Mouse (Mus musculus): ENCODE results near the gene Snx8. TPM values are rescaled to one million over a fixed set of nuclear protein-coding genes. Genes with fewer than 3 reads are reported as not detected.

Gene Snx8
- polyA plus RNA-seq, 1 experiment: 26.3 TPM

DNA sequence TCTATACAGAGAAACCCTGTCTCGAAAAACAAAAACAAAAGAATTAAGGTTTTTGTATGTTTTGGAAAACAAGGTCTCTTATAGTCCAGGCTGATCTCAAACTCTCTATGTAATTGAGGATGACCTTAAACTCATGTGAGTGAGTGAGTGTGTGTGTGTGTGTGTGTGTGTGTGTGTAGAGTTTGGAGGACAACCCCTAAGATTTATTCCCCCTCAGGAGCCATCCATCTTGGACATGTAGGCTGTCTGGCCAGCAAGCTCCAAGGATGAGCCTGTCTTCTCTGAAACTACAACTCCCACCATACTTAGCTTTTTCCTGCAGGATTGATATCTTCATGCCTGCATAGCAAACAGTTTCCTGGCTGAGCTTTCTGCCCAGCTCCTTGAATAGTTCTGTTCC, 2.4 kb upstream of the Snx8 start:
- WGBS: 81% methylated on average over 1 of the region's 1 CpGs
- peaks cover 2% of the 10 kb centered on the region; the same call in 1 of the 2 replicates for H3K4me1 ChIP-seq (ENCODE audit: control insufficient read depth, insufficient read depth, low read length)
- no peak overlapping the region for H3K27ac ChIP-seq (ENCODE audit: control insufficient read depth, insufficient read depth, low read depth, low read length, poor library complexity)
- TF ChIP-seq POLR2A (IDR thresholded peaks at IDR 0.05; ENCODE audit: borderline replicate concordance, control insufficient read depth, low read depth, low read length): no peak
- TF ChIP-seq CTCF (IDR thresholded peaks at IDR 0.05; ENCODE audit: control insufficient read depth, insufficient read depth, low read length): no peak
- no peak overlapping the region for H3K4me3 ChIP-seq (replicated peaks; ENCODE audit: control insufficient read depth, low read depth, low read length)

DNA sequence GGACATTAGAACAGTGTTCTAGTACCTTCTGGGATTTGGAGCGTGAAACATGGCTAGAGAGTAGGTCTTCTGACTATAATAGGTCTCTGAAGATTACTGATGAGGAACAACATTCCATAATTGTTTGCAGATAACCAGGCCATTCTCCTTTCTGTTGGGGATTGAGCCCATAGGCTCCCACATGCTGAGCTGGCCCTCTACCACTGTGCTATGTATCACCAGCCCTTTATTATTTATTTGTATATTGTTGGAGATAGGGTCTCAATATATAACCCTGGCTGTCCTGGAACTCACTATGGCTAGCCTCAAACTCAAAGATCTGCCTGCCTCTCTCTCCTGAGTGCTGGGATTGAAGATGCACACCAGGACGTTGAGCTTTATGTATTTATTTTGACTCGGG, 585 bp upstream of the Snx8 start:
- Histone ChIP-seq H3K4me3 (replicated peaks; ENCODE audit: control insufficient read depth, low read depth, low read length) (no peak overlapping the region), H3K27ac (ENCODE audit: control insufficient read depth, insufficient read depth, low read depth, low read length, poor library complexity) (no peak overlapping the region), H3K4me1 (ENCODE audit: control insufficient read depth, insufficient read depth, low read length) (peaks cover 2% of the 10 kb centered on the region; the same call in 1 of the 2 replicates)
- TF ChIP-seq POLR2A (IDR thresholded peaks at IDR 0.05; ENCODE audit: borderline replicate concordance, control insufficient read depth, low read depth, low read length) (no peak), CTCF (IDR thresholded peaks at IDR 0.05; ENCODE audit: control insufficient read depth, insufficient read depth, low read length) (no peak)
- WGBS: 57% methylated on average over 3 of the region's 3 CpGs

DNA sequence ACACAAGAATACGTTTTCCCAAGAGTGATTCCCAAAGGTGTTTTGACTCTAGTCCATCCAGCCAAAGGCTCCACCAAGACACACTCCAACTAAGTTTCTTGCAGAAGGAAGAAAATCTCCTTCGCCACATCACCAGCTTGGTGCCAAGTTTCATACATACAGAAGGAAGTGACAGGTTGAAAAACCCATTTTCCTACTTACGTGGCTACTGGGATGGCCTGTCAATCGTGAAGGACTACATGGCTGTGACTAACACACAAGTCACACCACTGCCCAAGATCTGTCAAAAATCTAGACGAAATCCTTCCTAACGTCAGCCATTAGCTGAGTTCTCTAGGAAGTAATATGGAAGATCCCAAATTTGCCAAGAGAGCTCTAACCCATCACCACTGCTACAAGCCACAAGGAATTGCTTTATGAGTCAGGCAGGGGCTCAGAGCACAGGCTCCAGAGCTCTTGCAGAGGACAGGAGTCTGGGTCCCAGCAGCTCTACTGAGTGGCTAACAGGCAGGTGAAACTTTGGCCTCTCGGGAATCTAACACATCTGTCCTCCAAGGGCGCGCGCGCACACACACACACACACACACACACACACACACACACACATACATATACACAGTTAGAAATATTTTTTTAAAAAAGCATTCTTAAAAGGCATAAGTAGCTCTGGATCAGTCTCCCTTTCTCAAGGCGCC, 1.1 kb downstream of the Snx8 start:
- 67% methylated on average over 12 of the region's 12 CpGs for WGBS
- Histone ChIP-seq H3K4me3 (replicated peaks; ENCODE audit: control insufficient read depth, low read depth, low read length) (no peak overlapping the region), H3K4me1 (ENCODE audit: control insufficient read depth, insufficient read depth, low read length) (peaks cover 2% of the 10 kb centered on the region; the same call in 1 of the 2 replicates), H3K27ac (ENCODE audit: control insufficient read depth, insufficient read depth, low read depth, low read length, poor library complexity) (no peak overlapping the region)
- TF ChIP-seq POLR2A (IDR thresholded peaks at IDR 0.05; ENCODE audit: borderline replicate concordance, control insufficient read depth, low read depth, low read length): no peak
- no peak for TF ChIP-seq CTCF (IDR thresholded peaks at IDR 0.05; ENCODE audit: control insufficient read depth, insufficient read depth, low read length)

DNA sequence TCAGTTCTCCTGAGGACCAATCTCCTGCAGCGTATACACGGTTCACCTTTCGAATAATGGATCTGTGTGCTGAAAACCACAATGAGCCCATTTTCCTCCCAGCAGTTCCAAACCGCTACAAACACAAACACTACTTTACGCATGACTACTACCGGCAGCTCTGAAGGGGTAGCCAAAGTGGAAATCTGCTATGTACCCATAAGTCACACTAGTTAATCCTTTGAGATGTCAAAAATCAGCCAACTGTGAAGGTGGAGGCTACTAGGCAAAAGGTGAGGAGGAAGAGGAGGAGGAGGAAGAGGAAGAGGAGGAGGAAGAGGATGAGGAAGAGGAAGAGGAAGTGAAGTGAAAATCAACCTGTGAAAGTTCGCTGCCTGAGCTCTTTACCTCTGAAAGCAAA, 1.8 kb downstream of the Snx8 start:
- Histone ChIP-seq H3K4me1 (ENCODE audit: control insufficient read depth, insufficient read depth, low read length) (peaks cover 2% of the 10 kb centered on the region; the same call in 1 of the 2 replicates), H3K4me3 (replicated peaks; ENCODE audit: control insufficient read depth, low read depth, low read length) (peak overlapping the region; percentile 12), H3K27ac (ENCODE audit: control insufficient read depth, insufficient read depth, low read depth, low read length, poor library complexity) (no peak overlapping the region)
- WGBS: 71% methylated on average over 7 of the region's 7 CpGs
- no peak for TF ChIP-seq POLR2A (IDR thresholded peaks at IDR 0.05; ENCODE audit: borderline replicate concordance, control insufficient read depth, low read depth, low read length)
- TF ChIP-seq CTCF (IDR thresholded peaks at IDR 0.05; ENCODE audit: control insufficient read depth, insufficient read depth, low read length): no peak

DNA sequence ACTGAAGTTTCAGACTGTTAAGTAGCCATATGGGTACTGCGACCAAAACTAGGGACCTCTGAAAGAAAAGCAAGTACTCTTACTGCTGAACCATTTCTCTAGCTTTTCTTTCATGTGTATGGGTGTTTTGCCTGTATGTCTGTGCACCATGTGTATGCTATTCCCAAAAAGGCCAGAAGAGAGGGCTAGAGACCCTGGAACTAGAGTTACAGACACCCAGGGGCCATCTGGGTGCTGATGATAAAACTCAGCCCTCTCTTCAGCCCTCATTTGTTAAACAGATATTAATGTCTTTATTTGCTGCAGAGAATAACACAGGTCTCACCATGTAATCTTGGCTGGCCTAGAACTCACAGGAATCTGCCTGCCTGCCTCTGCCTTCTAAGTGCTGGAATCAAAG, 4.6 kb downstream of the Snx8 start:
- Histone ChIP-seq H3K4me1 (ENCODE audit: control insufficient read depth, insufficient read depth, low read length) (peaks cover 4% of the 10 kb centered on the region; the same call in 1 of the 2 replicates), H3K4me3 (replicated peaks; ENCODE audit: control insufficient read depth, low read depth, low read length) (no peak overlapping the region), H3K27ac (ENCODE audit: control insufficient read depth, insufficient read depth, low read depth, low read length, poor library complexity) (no peak overlapping the region)
- TF ChIP-seq POLR2A (IDR thresholded peaks at IDR 0.05; ENCODE audit: borderline replicate concordance, control insufficient read depth, low read depth, low read length): no peak
- TF ChIP-seq CTCF (IDR thresholded peaks at IDR 0.05; ENCODE audit: control insufficient read depth, insufficient read depth, low read length): no peak
- WGBS: 67% methylated on average over 1 of the region's 1 CpGs

DNA sequence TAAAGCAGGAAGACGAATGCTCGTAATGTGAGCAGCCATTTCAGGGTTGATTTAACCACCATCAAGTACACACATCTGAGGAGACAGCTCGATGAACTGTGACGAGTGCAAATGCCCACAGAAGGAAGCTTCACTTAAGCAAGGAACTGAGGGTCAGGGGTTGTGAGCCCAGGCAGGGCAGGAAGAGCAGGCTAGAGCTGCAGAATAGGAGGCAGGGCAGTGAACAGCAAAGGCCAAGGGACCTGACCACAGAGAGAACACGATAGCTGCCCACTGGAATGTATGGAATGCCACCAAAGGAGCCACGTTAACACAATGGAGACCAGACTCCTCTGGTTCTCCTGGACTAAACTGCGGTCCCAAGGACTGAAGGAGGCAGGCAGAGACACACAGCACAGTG, 5.5 kb downstream of the Snx8 start:
- WGBS: 64% methylated on average over 7 of the region's 7 CpGs
- H3K4me1 ChIP-seq (ENCODE audit: control insufficient read depth, insufficient read depth, low read length): peaks cover 6% of the 10 kb centered on the region; the same call in 1 of the 2 replicates
- H3K27ac ChIP-seq (ENCODE audit: control insufficient read depth, insufficient read depth, low read depth, low read length, poor library complexity): peak overlapping the region; percentile 32
- no peak overlapping the region for H3K4me3 ChIP-seq (replicated peaks; ENCODE audit: control insufficient read depth, low read depth, low read length)
- TF ChIP-seq CTCF (IDR thresholded peaks at IDR 0.05; ENCODE audit: control insufficient read depth, insufficient read depth, low read length) (no peak), POLR2A (IDR thresholded peaks at IDR 0.05; ENCODE audit: borderline replicate concordance, control insufficient read depth, low read depth, low read length) (no peak)

DNA sequence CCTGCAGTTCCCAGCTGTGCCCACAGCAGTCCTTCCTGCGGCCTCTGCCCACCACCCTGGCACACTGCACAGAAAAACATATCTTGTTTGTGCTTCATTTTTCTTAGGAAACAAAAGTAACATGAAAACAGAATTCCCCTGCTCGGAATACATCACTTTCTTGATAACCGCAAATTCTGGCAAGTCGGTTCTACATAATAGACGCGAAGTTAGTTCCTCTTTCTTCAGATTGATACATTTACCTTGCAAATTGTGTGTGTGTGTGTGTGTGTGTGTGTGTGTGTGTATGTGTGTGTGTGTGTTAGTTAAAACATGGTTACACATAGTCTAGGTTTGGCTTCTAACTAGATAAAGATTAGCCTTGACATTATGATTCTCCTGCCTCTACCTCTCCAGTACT, 6.4 kb downstream of the Snx8 start:
- Histone ChIP-seq H3K4me1 (ENCODE audit: control insufficient read depth, insufficient read depth, low read length) (peaks cover 6% of the 10 kb centered on the region; the same call in 1 of the 2 replicates), H3K4me3 (replicated peaks; ENCODE audit: control insufficient read depth, low read depth, low read length) (peak overlapping the region; percentile 51), H3K27ac (ENCODE audit: control insufficient read depth, insufficient read depth, low read depth, low read length, poor library complexity) (peak overlapping the region; percentile 63; the same call in 1 of the 2 replicates)
- 6% methylated on average over 6 of the region's 6 CpGs for WGBS
- TF ChIP-seq POLR2A (IDR thresholded peaks at IDR 0.05; ENCODE audit: borderline replicate concordance, control insufficient read depth, low read depth, low read length) (no peak), CTCF (IDR thresholded peaks at IDR 0.05; ENCODE audit: control insufficient read depth, insufficient read depth, low read length) (no peak)

DNA sequence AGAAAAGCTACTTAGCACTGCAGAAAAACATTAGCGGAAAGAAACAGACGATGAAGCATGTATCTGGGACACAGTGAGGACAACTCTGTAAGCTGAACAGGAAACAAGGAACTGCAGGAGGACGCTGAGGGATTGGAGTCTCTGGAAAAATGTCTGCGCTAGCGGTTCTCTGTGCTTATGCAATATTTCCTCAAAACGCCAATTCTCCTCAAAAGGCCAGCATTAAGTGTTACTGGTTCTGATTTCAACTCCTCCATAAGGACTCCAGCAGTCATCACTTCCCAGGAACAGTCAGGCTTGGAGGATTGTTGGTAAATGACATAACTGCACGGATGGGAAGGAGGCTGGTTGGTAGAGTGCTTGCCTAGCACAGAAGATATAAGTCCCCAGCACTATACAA, 7.9 kb downstream of the Snx8 start:
- WGBS: 61% methylated on average over 7 of the region's 7 CpGs

More for the DNA sequence above, 7.9 kb downstream of the Snx8 start:
- H3K4me1 ChIP-seq (ENCODE audit: control insufficient read depth, insufficient read depth, low read length): peaks cover 3% of the 10 kb centered on the region; the same call in 1 of the 2 replicates
- no peak overlapping the region for H3K4me3 ChIP-seq (replicated peaks; ENCODE audit: control insufficient read depth, low read depth, low read length)
- H3K27ac ChIP-seq (ENCODE audit: control insufficient read depth, insufficient read depth, low read depth, low read length, poor library complexity): no peak overlapping the region
- TF ChIP-seq POLR2A (IDR thresholded peaks at IDR 0.05; ENCODE audit: borderline replicate concordance, control insufficient read depth, low read depth, low read length): no peak
- no peak for TF ChIP-seq CTCF (IDR thresholded peaks at IDR 0.05; ENCODE audit: control insufficient read depth, insufficient read depth, low read length)
